Mouse (Mus musculus) thymus, postnatal 36 days (tissue): ENCODE results near the gene Dvl2.
"Not testable (repeated sequence)": the region's sequence is repeated elsewhere in the genome, so short reads cannot be mapped to it uniquely, and the experiment has no call there.

Experiments
- DNase-seq, 2 experiments: peaks; one replicate each; pipeline ENCODE4 v3.0.0; 2022; ENCODE audit warnings: mixed read lengths in 2 of 2

Dvl2 gene

GRCm38 (mm10) chr11:70010961-70011360 is 10.6 kb downstream of the Dvl2 start:
- no peak for DNase-seq

- DNase-seq = no peak
Measured at GRCm38 (mm10) chr11:70012931-70013330, 12.5 kb downstream of the Dvl2 start.

GRCm38 (mm10) chr11:70013408-70013807 is 13.0 kb downstream of the Dvl2 start:
- no peak for DNase-seq

GRCm38 (mm10) chr11:70014051-70014450 is 13.7 kb downstream of the Dvl2 start:
- DNase-seq = no peak

GRCm38 (mm10) chr11:70014880-70015558 is 14.6 kb downstream of the Dvl2 start, which contains the start of gene Acadvl:
Gene Acadvl, minus strand, starts transcription at chr11:70015411.
- peak; percentile 82 to 87 for DNase-seq

- no peak for DNase-seq
Measured at GRCm38 (mm10) chr11:70015677-70016076, 15.3 kb downstream of the Dvl2 start.

GRCm38 (mm10) chr11:70016177-70016576 is 15.8 kb downstream of the Dvl2 start:
- DNase-seq = not testable (repeated sequence)

- DNase-seq = no peak
Measured at GRCm38 (mm10) chr11:70016669-70017068, 16.3 kb downstream of the Dvl2 start, which contains the start of gene Dlg4. Gene Dlg4, plus strand, starts transcription at chr11:70016942.

GRCm38 (mm10) chr11:70017199-70017767 is 16.9 kb downstream of the Dvl2 start:
- DNase-seq = no peak

GRCm38 (mm10) chr11:70018131-70018990 is 18.0 kb downstream of the Dvl2 start:
- DNase-seq = peak; percentile 58 to 65

- no peak for DNase-seq
Measured at GRCm38 (mm10) chr11:70019495-70020021, 19.2 kb downstream of the Dvl2 start.

- DNase-seq = peak; percentile 65 to 77
Measured at GRCm38 (mm10) chr11:70020022-70020631, 19.7 kb downstream of the Dvl2 start.

- DNase-seq = peak; percentile 69 to 79
Measured at GRCm38 (mm10) chr11:70020731-70021263, 20.4 kb downstream of the Dvl2 start.

GRCm38 (mm10) chr11:70021264-70022132 is 21.1 kb downstream of the Dvl2 start:
- peak; percentile 91 to 93 for DNase-seq

- DNase-seq = peak in 1 of 2 experiments; percentile 31
Measured at GRCm38 (mm10) chr11:70023481-70024150, 23.2 kb downstream of the Dvl2 start.

- no peak for DNase-seq
Measured at GRCm38 (mm10) chr11:70024151-70024514, 23.7 kb downstream of the Dvl2 start.

GRCm38 (mm10) chr11:70026689-70027088 is 26.3 kb downstream of the Dvl2 start:
- no peak for DNase-seq

GRCm38 (mm10) chr11:70027397-70027796 is 27.0 kb downstream of the Dvl2 start:
- peak in 1 of 2 experiments; percentile 39 for DNase-seq

- DNase-seq = no peak
Measured at GRCm38 (mm10) chr11:70028401-70029129, 28.2 kb downstream of the Dvl2 start.
